Mouse (Mus musculus): ENCODE measurements around the gene Megf11. TPM values are rescaled to one million over a fixed set of nuclear protein-coding genes. Genes with fewer than 3 reads are reported as not detected.

The Megf11 gene
- polyA plus RNA-seq, 2 experiments, result 0.80 to 1.0 TPM

- Histone ChIP-seq H3K27ac (replicated peaks; ENCODE audit: low read depth, low read length) (no peak overlapping the region), H3K36me3 (ENCODE audit: control insufficient read depth, insufficient read depth, low read length) (no peaks in the 10 kb centered on the region), H3K4me1 (ENCODE audit: control insufficient read depth, insufficient read depth, low read length) (peaks cover 14% of the 10 kb centered on the region; the same call in 1 of the 2 replicates), H3K27me3 (ENCODE audit: control insufficient read depth, insufficient read depth, low read length) (no peaks in the 10 kb centered on the region), H3K9ac (ENCODE audit: low read depth, low read length, severe bottlenecking) (no peak overlapping the region), H3K9me3 (ENCODE audit: control insufficient read depth, low read length) (no peaks in the 10 kb centered on the region), H3K4me2 (replicated peaks; ENCODE audit: low read depth, low read length, severe bottlenecking) (no peak overlapping the region), H3K4me3 (replicated peaks; ENCODE audit: low read length) (no peak overlapping the region)
- TF ChIP-seq POLR2A (IDR thresholded peaks at IDR 0.05; ENCODE audit: borderline replicate concordance, extremely low read depth, insufficient read depth, insufficient read length), result no peak
- DNase-seq (ENCODE audit: low spot score) (no peak), ATAC-seq (ENCODE audit: low FRiP score, low read depth) (no peak)
- WGBS, result 75% methylated on average over 3 of the region's 3 CpGs
Measured at GRCm38 (mm10) chr9:64504456-64504855, 119.0 kb downstream of the Megf11 start.

GRCm38 (mm10) chr9:64504921-64505320, 119.5 kb downstream of the Megf11 start:
- ATAC-seq (ENCODE audit: low FRiP score, low read depth) (no peak), DNase-seq (ENCODE audit: low spot score) (no peak)
- WGBS, result 21% methylated on average over 8 of the region's 8 CpGs
- no peak overlapping the region for H3K27ac ChIP-seq (replicated peaks; ENCODE audit: low read depth, low read length)
- H3K36me3 ChIP-seq (ENCODE audit: control insufficient read depth, insufficient read depth, low read length), result no peaks in the 10 kb centered on the region
- no peak for TF ChIP-seq POLR2A (IDR thresholded peaks at IDR 0.05; ENCODE audit: borderline replicate concordance, extremely low read depth, insufficient read depth, insufficient read length)
- no peaks in the 10 kb centered on the region for H3K27me3 ChIP-seq (ENCODE audit: control insufficient read depth, insufficient read depth, low read length)
- H3K4me1 ChIP-seq (ENCODE audit: control insufficient read depth, insufficient read depth, low read length), result peaks cover 10% of the 10 kb centered on the region; the same call in 1 of the 2 replicates
- H3K4me2 ChIP-seq (replicated peaks; ENCODE audit: low read depth, low read length, severe bottlenecking), result no peak overlapping the region
- no peak overlapping the region for H3K4me3 ChIP-seq (replicated peaks; ENCODE audit: low read length)
- H3K9ac ChIP-seq (ENCODE audit: low read depth, low read length, severe bottlenecking), result no peak overlapping the region
- H3K9me3 ChIP-seq (ENCODE audit: control insufficient read depth, low read length), result no peaks in the 10 kb centered on the region

GRCm38 (mm10) chr9:64506440-64507206, 121.2 kb downstream of the Megf11 start:
- DNase-seq (ENCODE audit: low spot score), result no peak

GRCm38 (mm10) chr9:64507207-64507517, 121.7 kb downstream of the Megf11 start:
- Histone ChIP-seq H3K27me3 (ENCODE audit: control insufficient read depth, insufficient read depth, low read length) (no peaks in the 10 kb centered on the region), H3K27ac (replicated peaks; ENCODE audit: low read depth, low read length) (no peak overlapping the region), H3K4me1 (ENCODE audit: control insufficient read depth, insufficient read depth, low read length) (peaks cover 7% of the 10 kb centered on the region; the same call in 1 of the 2 replicates), H3K4me2 (replicated peaks; ENCODE audit: low read depth, low read length, severe bottlenecking) (no peak overlapping the region), H3K36me3 (ENCODE audit: control insufficient read depth, insufficient read depth, low read length) (no peaks in the 10 kb centered on the region), H3K9ac (ENCODE audit: low read depth, low read length, severe bottlenecking) (no peak overlapping the region), H3K9me3 (ENCODE audit: control insufficient read depth, low read length) (no peaks in the 10 kb centered on the region), H3K4me3 (replicated peaks; ENCODE audit: low read length) (no peak overlapping the region)
- no peak for TF ChIP-seq POLR2A (IDR thresholded peaks at IDR 0.05; ENCODE audit: borderline replicate concordance, extremely low read depth, insufficient read depth, insufficient read length)
- no peak for DNase-seq (ENCODE audit: low spot score)
- ATAC-seq (ENCODE audit: low FRiP score, low read depth), result no peak
- 57% methylated on average over 6 of the region's 6 CpGs for WGBS

More at GRCm38 (mm10) chr9:64506440-64507206, 121.2 kb downstream of the Megf11 start:
- Histone ChIP-seq H3K4me2 (replicated peaks; ENCODE audit: low read depth, low read length, severe bottlenecking) (no peak overlapping the region), H3K9me3 (ENCODE audit: control insufficient read depth, low read length) (no peaks in the 10 kb centered on the region), H3K27me3 (ENCODE audit: control insufficient read depth, insufficient read depth, low read length) (no peaks in the 10 kb centered on the region), H3K4me1 (ENCODE audit: control insufficient read depth, insufficient read depth, low read length) (peaks cover 7% of the 10 kb centered on the region; the same call in 1 of the 2 replicates), H3K27ac (replicated peaks; ENCODE audit: low read depth, low read length) (no peak overlapping the region), H3K9ac (ENCODE audit: low read depth, low read length, severe bottlenecking) (no peak overlapping the region), H3K36me3 (ENCODE audit: control insufficient read depth, insufficient read depth, low read length) (no peaks in the 10 kb centered on the region), H3K4me3 (replicated peaks; ENCODE audit: low read length) (no peak overlapping the region)
- no peak for TF ChIP-seq POLR2A (IDR thresholded peaks at IDR 0.05; ENCODE audit: borderline replicate concordance, extremely low read depth, insufficient read depth, insufficient read length)
- ATAC-seq (ENCODE audit: low FRiP score, low read depth), result no peak
- WGBS, result 67% methylated on average over 11 of the region's 11 CpGs

- H3K4me1 ChIP-seq (ENCODE audit: control insufficient read depth, insufficient read depth, low read length), result peaks cover 7% of the 10 kb centered on the region; the same call in 1 of the 2 replicates
- H3K27me3 ChIP-seq (ENCODE audit: control insufficient read depth, insufficient read depth, low read length), result no peaks in the 10 kb centered on the region
- WGBS, result 36% methylated on average over 7 of the region's 7 CpGs
Measured at GRCm38 (mm10) chr9:64507995-64508394, 122.6 kb downstream of the Megf11 start.

More at GRCm38 (mm10) chr9:64507995-64508394, 122.6 kb downstream of the Megf11 start:
- Histone ChIP-seq H3K36me3 (ENCODE audit: control insufficient read depth, insufficient read depth, low read length) (no peaks in the 10 kb centered on the region), H3K27ac (replicated peaks; ENCODE audit: low read depth, low read length) (no peak overlapping the region), H3K9me3 (ENCODE audit: control insufficient read depth, low read length) (no peaks in the 10 kb centered on the region), H3K9ac (ENCODE audit: low read depth, low read length, severe bottlenecking) (no peak overlapping the region), H3K4me3 (replicated peaks; ENCODE audit: low read length) (no peak overlapping the region), H3K4me2 (replicated peaks; ENCODE audit: low read depth, low read length, severe bottlenecking) (no peak overlapping the region)
- no peak for TF ChIP-seq POLR2A (IDR thresholded peaks at IDR 0.05; ENCODE audit: borderline replicate concordance, extremely low read depth, insufficient read depth, insufficient read length)
- ATAC-seq (ENCODE audit: low FRiP score, low read depth) (no peak), DNase-seq (ENCODE audit: low spot score) (no peak)
